Mouse (Mus musculus) regulatory T cell (primary cell): Measurements from ENCODE around the gene Gstm4.
"Not testable (repeated sequence)": the region's sequence is repeated elsewhere in the genome, so short reads cannot be mapped to it uniquely, and the experiment has no call there.

Experiments
- in situ Hi-C: fragments of 300-600 bp; cut with MboI, MseI; formaldehyde crosslinking; loops from one replicate; pipeline ENCODE4 v1.15.1; 2025; ENCODE audit warnings: high pct_unique_total_duplicates

The Gstm4 gene

GRCm38 (mm10) chr3:108069231-108069870 is 24.7 kb upstream of the Gstm4 start:
- in situ Hi-C loops: loop anchor here (5.0 to 10.0 kb wide), 2 partner anchors 83 to 975 kb away; partner anchors contain the start of gene Gpr61

GRCm38 (mm10) chr3:108068826-108069225 is 24.1 kb upstream of the Gstm4 start:
- in situ Hi-C loops: loop anchor here (5.0 to 10.0 kb wide), 2 partner anchors 83 to 974 kb away; partner anchors contain the start of gene Gpr61

- in situ Hi-C loops: loop anchor here (5.0 to 10.0 kb wide), 2 partner anchors 85 to 973 kb away; partner anchors contain the start of gene Gpr61
Measured at GRCm38 (mm10) chr3:108067370-108067934, 22.8 kb upstream of the Gstm4 start.

GRCm38 (mm10) chr3:108065551-108065950 is 20.9 kb upstream of the Gstm4 start:
- in situ Hi-C loops: loop anchor here (5.0 to 10.0 kb wide), 2 partner anchors 87 to 971 kb away; partner anchors contain the start of gene Gpr61

GRCm38 (mm10) chr3:108064672-108065071 is 20.0 kb upstream of the Gstm4 start:
- in situ Hi-C loops: loop anchor here (5.0 to 10.0 kb wide), 3 partner anchors 47 to 970 kb away; partner anchors contain the start of genes Gpr61 and Gstm1

GRCm38 (mm10) chr3:108062648-108063047 is 18.0 kb upstream of the Gstm4 start:
- in situ Hi-C loops: loop anchor here (5.0 to 10.0 kb wide), 2 partner anchors 45 to 968 kb away; partner anchors contain the start of gene Gstm1

- in situ Hi-C loops: loop anchor here (5.0 to 10.0 kb wide), 2 partner anchors 44 to 967 kb away; partner anchors contain the start of gene Gstm1
Measured at GRCm38 (mm10) chr3:108061420-108061819, 16.7 kb upstream of the Gstm4 start.

- in situ Hi-C loops: no loop called here
Measured at GRCm38 (mm10) chr3:108050493-108050892, 5.8 kb upstream of the Gstm4 start.

- in situ Hi-C loops: no loop called here
Measured at GRCm38 (mm10) chr3:108048306-108048705, 3.6 kb upstream of the Gstm4 start.

GRCm38 (mm10) chr3:108046944-108047655 is 2.4 kb upstream of the Gstm4 start:
- in situ Hi-C loops: no loop called here

GRCm38 (mm10) chr3:108033156-108033555 is 11.5 kb downstream of the Gstm4 start:
- in situ Hi-C loops: no loop called here

GRCm38 (mm10) chr3:108032113-108032512 is 12.6 kb downstream of the Gstm4 start:
- in situ Hi-C loops: no loop called here

GRCm38 (mm10) chr3:108028641-108029365 is 15.9 kb downstream of the Gstm4 start:
- in situ Hi-C loops: no loop called here

GRCm38 (mm10) chr3:108026597-108026996 is 18.1 kb downstream of the Gstm4 start:
- in situ Hi-C loops: no loop called here

GRCm38 (mm10) chr3:108026049-108026448 is 18.6 kb downstream of the Gstm4 start:
- in situ Hi-C loops: no loop called here

- in situ Hi-C loops: no loop called here
Measured at GRCm38 (mm10) chr3:108025318-108025717, 19.4 kb downstream of the Gstm4 start.

GRCm38 (mm10) chr3:108022650-108023049 is 22.0 kb downstream of the Gstm4 start:
- in situ Hi-C loops: no loop called here

GRCm38 (mm10) chr3:108020351-108021022 is 24.2 kb downstream of the Gstm4 start:
- in situ Hi-C loops: not testable (repeated sequence)

GRCm38 (mm10) chr3:108019226-108019625 is 25.5 kb downstream of the Gstm4 start:
- in situ Hi-C loops: loop anchor here (5.0 kb wide), 1 partner anchor 43 kb away; no protein-coding TSS in a partner anchor

- in situ Hi-C loops: loop anchor here (5.0 kb wide), 1 partner anchor 44 kb away; no protein-coding TSS in a partner anchor
Measured at GRCm38 (mm10) chr3:108018190-108018820, 26.4 kb downstream of the Gstm4 start.
